Mouse (Mus musculus) lung, adult 18-20 months (tissue): ENCODE data around the gene Crtc3.

Experiments
- DNase-seq, 2 experiments: peaks; one replicate each; pipeline ENCODE4 v3.0.0; 2022; ENCODE audit warnings: mixed read lengths in 2 of 2

Crtc3 gene

DNA sequence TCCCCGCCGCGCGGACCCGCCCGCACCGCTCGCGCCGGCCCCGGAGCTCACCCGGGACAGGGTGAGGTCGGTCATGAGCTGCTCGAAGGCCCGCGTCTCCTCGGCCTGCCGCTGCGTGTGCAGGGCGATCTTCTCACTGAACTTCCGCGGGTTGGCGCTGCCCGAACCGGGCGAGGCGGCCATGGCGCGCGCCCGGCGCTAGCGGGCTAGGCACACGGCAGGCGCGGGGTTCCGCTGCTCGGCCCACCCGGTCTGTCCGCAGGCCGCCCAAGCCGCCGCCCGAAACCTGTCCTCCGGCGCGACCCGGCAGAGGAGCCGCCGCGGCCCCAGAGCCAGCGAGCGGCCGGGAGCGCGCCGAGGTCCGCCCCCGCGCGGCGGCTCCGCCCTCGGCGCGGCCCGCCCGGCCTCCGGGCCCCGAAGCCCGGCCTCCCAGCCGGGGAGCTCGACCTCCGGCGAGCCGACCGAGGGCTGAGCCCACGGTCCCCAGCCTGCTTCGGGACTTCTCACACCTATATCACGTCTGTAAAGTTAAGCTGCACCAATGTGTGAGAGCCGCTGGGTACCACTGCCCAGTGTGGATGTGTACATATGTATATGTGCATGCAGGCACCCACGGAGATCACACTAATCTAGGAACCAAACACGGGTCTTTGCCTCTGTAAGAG lies at the start of gene Crtc3:
Gene Crtc3 (minus strand): TSS at position 322 of the 665 bp plus-strand sequence.
- DNase-seq, result peak; percentile 75

DNA sequence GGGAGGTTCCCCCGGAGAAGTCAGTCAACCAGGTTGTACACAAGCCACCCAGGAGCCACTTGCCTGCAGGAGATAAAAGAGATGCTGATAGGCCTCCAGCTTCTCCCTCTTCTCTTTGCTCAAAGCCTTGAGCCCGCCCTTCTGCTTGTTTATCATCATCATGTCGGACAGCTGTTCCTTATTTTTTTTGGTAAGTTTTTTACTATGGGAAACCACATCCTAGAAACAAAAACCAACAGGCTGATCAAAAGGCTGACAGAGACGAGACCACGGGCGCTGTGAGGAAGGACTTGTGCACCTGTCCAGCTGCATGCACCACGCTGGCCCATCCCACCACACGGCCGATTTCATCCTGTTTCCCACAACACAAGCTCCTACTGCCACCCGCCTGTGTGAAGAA lies 47.5 kb upstream of the Crtc3 start:
- DNase-seq, result no peak

GRCm38 (mm10) chr7:80732986-80733385 lies 44.3 kb upstream of the Crtc3 start:
- DNase-seq, result no peak

- peak; percentile 56 to 58 for DNase-seq
These were observed 41.0 kb upstream of the Crtc3 start for GRCm38 (mm10) chr7:80729662-80730061.

DNA sequence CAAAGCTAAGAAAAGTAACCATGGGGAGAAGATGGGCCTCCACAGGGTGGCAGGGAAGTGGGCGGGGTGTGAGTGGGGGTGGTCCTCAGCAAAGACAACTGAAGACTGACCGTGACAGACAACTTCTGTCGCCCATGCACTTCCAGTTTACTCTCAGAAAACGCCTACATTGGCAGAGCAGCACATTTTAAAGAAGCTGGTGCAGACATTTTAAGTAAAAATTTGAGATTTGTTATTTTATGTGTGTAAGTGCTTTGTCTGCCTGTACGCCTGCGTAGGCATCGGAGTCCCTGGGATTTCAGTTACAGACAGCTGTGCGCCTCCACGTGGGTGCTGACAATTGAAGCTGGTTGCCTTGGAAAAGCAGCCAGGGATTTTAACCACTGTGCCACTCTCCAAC lies 32.4 kb upstream of the Crtc3 start:
- DNase-seq, result no peak

DNA sequence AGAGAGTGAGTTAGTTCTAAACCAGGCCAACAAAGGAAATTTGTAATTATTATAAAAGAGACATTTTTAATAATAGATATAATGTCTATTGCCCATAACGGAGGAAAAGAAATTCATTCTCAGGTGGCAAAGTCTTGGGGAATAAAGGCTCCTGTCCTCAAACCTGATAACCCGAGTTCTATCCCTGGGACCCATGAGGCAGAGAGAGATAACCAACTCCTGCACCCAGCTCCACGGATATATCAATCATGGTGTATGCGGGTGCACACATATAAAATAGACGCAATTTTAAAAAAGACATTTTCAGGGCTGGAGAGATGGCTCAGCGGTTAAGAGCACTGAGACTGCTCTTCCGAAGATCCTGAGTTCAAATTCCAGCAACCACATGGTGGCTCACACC lies 30.9 kb upstream of the Crtc3 start:
- DNase-seq, result no peak

DNA sequence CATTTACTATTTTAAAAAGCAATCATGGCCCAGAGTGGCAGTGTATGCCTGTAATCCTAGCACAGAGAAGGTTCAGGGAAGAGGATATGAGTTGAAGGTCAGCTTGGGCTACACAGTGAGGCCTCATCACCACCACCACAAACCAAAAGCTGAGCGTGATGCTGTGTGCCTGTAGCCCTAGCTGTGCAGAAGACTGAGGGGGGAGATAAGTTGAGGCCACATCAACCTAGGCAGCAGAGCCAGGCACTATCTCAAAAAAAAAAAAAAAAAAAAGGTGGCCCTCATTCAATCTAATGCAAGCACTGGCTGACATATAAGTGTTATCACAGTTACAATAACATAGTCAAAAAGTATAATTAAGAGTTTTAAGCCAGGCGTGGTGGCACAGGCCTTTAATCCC lies 30.4 kb upstream of the Crtc3 start:
- DNase-seq, result no peak

GRCm38 (mm10) chr7:80718471-80718870 lies 29.8 kb upstream of the Crtc3 start:
- DNase-seq, result no peak

GRCm38 (mm10) chr7:80716758-80717157 lies 28.1 kb upstream of the Crtc3 start:
- no peak for DNase-seq

DNA sequence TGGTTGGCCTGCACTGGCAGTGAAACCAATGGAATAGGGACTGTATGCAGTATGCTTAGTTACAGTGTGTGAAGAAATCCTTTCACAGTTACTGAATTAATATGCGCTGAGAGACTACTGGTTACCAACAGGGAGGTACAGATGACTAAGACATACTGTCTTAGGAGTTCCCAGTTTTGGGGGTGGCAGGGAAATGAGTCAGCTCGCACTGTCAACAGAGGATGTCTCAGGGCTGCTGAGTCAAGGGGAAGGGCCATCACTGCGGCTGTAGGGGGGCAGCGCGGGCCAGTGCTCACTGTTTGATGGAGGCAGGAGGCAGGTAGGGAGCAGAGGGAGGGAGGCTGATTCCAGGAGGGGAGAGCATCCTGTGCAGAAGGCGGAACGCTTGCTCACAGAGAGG lies 26.6 kb upstream of the Crtc3 start:
- DNase-seq, result no peak

GRCm38 (mm10) chr7:80711496-80711895 lies 22.8 kb upstream of the Crtc3 start:
- no peak for DNase-seq

- no peak for DNase-seq
These were observed 21.7 kb upstream of the Crtc3 start for GRCm38 (mm10) chr7:80710333-80710732.

DNA sequence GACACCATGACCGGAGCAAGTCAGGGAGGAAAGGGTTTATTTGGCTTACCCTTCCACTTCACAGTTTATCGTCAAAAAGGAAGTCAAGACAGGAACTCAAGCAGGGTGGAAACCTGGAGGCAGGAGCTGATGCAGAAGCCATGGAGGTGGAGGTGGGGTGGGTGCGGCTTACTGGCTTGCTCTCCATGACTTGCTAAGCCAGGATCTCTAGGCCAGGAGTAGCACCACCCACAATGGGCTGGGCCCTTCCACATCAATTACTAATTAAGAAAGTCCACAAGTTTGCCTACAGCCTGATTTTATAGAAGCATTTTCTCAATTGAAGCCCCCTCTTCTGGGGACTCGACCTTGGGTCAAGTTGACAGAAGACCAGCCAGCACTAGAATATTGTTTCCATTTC lies 15.4 kb upstream of the Crtc3 start:
- no peak for DNase-seq

GRCm38 (mm10) chr7:80702510-80702909 lies 13.8 kb upstream of the Crtc3 start:
- DNase-seq, result no peak

GRCm38 (mm10) chr7:80699709-80700108 lies 11.0 kb upstream of the Crtc3 start:
- DNase-seq, result no peak

DNA sequence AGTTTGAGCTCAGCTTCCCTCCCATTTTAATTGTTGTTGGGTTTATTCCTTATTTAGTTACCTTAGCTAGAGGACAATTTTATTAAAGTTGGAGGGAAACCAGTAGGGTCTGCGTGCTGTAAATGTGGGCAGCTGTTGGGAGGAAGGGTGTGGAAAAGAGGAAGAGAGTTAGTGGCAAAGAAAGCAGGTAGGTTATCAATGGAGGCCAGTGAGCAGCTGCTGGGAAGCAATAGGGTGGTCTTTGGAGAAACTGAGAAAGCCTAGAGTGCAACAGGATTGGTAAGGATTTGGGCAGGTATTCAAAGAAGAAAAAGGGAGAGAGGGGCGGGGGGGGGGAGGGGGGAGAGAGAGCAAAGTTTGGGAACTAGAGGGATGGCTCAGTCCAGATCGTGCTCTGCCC lies 10.3 kb upstream of the Crtc3 start:
- no peak for DNase-seq

GRCm38 (mm10) chr7:80697859-80698258 lies 9.2 kb upstream of the Crtc3 start:
- no peak for DNase-seq

- no peak for DNase-seq
These were observed 8.2 kb upstream of the Crtc3 start for GRCm38 (mm10) chr7:80696903-80697302.

DNA sequence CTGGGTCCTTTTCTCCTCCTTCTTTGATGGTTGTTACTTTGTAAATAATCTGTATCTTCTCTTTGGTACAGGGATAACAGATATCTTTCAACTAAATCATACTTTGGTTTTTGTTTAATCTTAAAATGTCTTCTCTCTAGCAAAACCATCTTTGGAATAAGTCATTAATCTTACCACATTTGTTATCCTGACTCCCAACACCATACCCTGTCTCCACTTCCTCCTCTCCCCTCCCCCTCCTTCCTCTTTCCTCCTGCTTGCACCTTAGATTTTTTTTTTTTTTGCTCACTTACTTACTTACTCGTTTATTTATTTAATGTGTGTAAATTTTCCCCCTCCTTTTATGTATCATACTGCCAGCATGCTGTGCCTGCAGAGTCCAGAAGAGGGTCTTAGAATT lies 7.7 kb upstream of the Crtc3 start:
- no peak for DNase-seq

DNA sequence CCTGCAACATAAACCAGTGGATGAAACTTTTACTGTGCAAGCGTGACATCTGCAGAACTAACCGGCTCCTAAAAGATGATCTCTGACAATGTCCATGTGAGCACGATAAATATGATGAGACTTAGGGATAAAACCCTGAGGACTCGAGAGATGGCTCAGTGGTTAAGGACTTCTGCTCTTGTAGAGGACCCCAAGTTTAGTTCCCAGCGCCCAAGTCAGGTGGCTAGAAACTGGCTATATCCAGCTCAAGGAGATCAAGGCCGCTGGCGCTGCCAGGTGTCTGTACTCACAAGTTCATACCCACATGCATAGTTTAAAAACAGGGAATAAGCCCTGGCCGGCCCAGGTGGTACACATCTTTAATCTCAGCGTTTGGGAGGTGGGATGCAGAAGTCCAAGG lies 3.8 kb upstream of the Crtc3 start:
- no peak for DNase-seq

DNA sequence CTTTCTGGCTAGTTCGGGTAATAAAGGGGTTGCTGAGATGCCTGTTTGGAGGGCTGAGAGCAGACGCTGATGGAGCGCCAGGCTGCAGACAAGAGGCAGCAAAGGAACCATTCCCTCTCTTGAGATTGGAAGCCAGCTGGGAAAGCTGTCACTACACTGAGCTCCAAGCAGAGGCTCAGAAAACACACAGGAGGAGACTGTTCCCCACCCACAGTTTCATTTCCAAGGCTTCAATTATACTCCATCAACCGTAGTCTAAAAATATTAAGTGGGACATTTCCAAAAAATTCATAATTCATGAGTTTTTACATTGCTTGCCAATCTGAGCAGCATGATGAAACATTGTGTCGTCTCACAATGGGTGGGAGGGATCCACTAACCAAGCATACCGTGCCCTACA lies 2.5 kb upstream of the Crtc3 start:
- DNase-seq, result no peak

- DNase-seq, result peak; percentile 14 to 15
These were observed 529 bp upstream of the Crtc3 start for GRCm38 (mm10) chr7:80689221-80689591.

- peak; percentile 58 to 62 for DNase-seq
These were observed 739 bp downstream of the Crtc3 start for GRCm38 (mm10) chr7:80687721-80688555.

GRCm38 (mm10) chr7:80685639-80686038 lies 3.0 kb downstream of the Crtc3 start:
- DNase-seq, result no peak

DNA sequence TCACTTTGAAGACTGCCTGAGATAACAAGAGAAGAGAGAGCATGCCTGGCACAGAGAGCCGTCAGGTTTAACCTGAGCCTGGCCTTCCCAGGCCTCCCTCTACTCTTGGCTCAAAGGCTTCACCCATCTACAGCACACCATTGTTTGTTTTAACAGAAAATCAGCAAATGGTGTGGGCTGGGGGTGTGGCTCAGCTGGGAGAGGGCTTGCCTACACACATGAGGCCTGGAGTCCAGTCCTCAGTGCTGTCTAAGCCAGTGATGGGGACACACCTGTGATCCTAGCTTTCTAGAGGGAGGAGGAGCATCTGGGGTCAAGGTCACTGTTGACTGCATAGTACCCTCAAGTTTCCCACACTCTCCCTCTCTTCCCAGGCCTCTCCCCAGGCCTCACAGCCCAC lies 6.0 kb downstream of the Crtc3 start:
- no peak for DNase-seq
